18 mouse cellular contexts compared by ENCODE assay signal in the genomic region with DNA sequence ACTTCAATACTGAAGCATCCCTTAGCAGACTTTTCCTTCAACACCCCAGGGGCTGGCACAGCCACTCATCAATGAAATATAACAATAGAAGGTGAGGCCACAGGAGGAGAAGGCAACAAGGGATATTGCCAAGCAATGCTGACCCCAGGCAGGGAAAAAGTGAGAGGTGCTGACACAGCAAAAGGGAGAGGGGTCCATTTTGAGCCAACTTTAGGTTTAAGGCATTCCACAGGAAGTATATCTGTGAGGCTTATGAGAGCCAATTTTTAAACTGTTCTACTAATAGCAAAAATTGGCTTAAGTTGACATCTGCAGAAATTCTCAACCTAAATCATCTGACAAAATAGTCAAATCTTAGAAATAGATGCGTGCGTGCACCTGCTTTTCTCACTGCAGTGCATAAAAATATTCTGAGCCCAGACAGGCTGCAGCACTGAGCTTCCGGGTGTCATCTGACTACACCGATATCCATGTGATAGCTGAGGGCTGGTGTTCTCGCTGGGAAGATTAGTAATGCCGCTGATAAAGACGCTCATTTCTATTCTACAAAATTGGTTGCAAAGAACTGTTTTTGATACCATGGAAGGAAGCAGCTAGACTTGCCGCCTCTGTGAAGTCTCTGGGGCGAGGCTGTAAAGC.
"Had no signal": no experiment of that assay in that cellular context is flagged by ENCODE, and none has a peak within 500 bp of the region (broad histone marks: within the 10 kb centered on the region; RNA-seq: fewer than 3 reads in every experiment).

No protein-coding gene starts in this region.

- H3K9me3 ChIP-seq: liver, embryonic 15.5 days; lung, embryonic 15.5 days; megakaryocyte, embryonic 14.5 days; midbrain, embryonic 12.5 days; midbrain, embryonic 15.5 days; neural tube, embryonic 12.5 days; stomach, embryonic 15.5 days had no signal

- H3K4me3 ChIP-seq: liver, embryonic 15.5 days; lung, embryonic 15.5 days; megakaryocyte, embryonic 14.5 days; midbrain, embryonic 12.5 days; midbrain, embryonic 15.5 days; neural tube, embryonic 12.5 days; stomach, embryonic 15.5 days had no signal

- DNase-seq: liver, postnatal 0 days; lung, adult 2 months; lung, postnatal 14 days; lung, postnatal 36 days; right cerebral cortex, postnatal 25 days; thymus, adult 2 months; thymus, postnatal 25 days; thymus, postnatal 4 days had no signal

- H3K4me2 ChIP-seq: liver, embryonic 15.5 days; lung, embryonic 15.5 days; midbrain, embryonic 12.5 days; midbrain, embryonic 15.5 days; neural tube, embryonic 12.5 days; stomach, embryonic 15.5 days had no signal

- H3K9ac ChIP-seq: liver, embryonic 15.5 days; liver, postnatal 0 days; lung, embryonic 15.5 days; midbrain, embryonic 12.5 days; midbrain, embryonic 15.5 days; neural tube, embryonic 12.5 days; stomach, embryonic 15.5 days had no signal

- ATAC-seq: liver, postnatal 0 days; lung, postnatal 0 days; midbrain, embryonic 15.5 days had no signal

- H3K27me3 ChIP-seq: liver, embryonic 15.5 days; lung, embryonic 15.5 days; midbrain, embryonic 12.5 days; midbrain, embryonic 15.5 days; neural tube, embryonic 12.5 days; stomach, embryonic 15.5 days had no signal

- H3K4me1 ChIP-seq: liver, embryonic 15.5 days; lung, embryonic 15.5 days; megakaryocyte, embryonic 14.5 days; midbrain, embryonic 12.5 days; midbrain, embryonic 15.5 days; neural tube, embryonic 12.5 days; stomach, embryonic 15.5 days had no signal

- H3K27ac ChIP-seq: liver, embryonic 15.5 days; lung, embryonic 15.5 days; macrophage; midbrain, embryonic 12.5 days; midbrain, embryonic 15.5 days; neural tube, embryonic 12.5 days; stomach, embryonic 15.5 days; stomach, postnatal 0 days had no signal

- H3K36me3 ChIP-seq: liver, embryonic 15.5 days; lung, embryonic 15.5 days; midbrain, embryonic 12.5 days; midbrain, embryonic 15.5 days; neural tube, embryonic 12.5 days; stomach, embryonic 15.5 days had no signal
